Mouse (Mus musculus) spleen, postnatal 14 days (tissue): Measurements from ENCODE around the gene Ppip5k2.

Experiments used
- DNase-seq, 2 experiments: peaks; one replicate each; pipeline ENCODE4 v3.0.0; 2021 to 2022; ENCODE audit warnings: low spot score in 2 of 2

Gene Ppip5k2

GRCm38 (mm10) chr1:97759841-97760240 lies 10.4 kb downstream of the Ppip5k2 start:
- DNase-seq, result no peak

DNA sequence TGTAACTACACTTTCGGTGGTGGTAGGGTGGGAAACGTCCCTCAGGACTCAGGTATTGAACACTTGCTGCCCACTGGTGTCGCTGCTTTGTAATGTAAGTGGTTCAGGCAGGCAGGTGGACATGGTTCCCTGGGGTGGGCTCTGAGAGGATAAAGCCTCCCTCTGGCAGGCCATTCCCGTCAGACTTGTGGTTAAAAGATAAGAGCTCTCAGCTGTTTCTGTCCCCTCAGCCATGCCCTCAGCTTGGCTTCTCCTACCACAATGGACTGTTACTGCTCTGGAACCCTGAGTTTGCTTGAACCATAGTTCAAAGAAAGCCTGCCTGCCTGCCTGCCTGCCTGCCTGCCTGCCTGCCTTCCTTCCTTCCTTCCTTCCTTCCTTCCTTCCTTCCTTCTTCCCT lies 15.8 kb downstream of the Ppip5k2 start:
- no peak for DNase-seq

DNA sequence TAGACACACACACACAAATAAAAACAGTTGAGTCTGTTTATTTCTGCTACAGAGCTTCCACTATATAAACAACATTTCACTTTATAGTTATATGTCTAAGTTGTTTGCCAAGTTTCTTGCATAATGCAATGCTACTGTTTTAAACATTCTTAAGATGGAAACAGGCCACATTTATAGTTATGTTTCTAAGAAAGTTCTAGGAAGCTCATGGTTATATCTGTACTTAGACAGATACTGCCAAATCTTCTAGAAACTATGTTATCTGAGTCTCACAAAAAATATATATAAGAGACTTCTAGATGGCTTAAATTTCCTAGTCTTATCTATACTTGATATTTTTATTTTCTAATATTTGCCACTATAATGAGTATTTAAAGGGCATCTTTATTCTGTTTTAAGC lies 17.0 kb downstream of the Ppip5k2 start:
- no peak for DNase-seq

DNA sequence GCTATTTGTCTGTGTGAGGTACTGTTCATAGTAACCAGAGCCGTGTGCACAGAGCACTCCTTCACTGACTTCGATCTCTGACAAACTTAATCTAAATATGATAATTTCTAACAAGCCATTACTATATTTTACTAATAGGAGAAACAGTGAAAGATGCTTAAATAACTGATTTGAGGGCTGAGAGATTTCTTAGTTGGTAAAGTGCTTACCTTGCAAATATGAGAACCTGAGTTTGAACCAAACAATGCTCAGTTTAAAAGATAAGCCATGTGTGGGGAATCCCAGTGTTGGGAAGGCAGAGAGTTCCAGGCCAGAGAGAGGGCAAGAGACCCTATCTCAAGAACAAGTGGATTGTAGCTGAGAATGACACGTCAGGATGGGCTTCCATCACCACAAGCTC lies 22.0 kb downstream of the Ppip5k2 start:
- DNase-seq, result no peak

DNA sequence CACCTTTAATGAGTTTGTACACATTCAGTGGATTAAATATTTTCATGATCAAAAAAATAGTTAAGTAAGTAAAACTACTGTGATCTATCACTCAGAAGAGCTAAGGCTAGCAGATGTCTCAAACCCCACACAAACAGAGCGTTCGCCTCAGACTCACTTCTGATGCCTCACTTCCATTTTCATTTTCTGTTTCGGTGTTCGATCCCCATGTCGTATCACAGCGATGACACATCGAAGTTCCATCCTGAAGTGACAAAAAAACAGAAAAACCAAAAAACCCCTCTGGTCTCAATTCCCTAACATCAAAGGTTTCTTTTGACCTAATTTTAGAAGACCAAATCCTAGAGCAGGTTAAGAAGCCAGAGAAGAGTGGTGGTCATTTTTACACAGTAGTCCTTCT lies 23.9 kb downstream of the Ppip5k2 start:
- DNase-seq, result no peak

DNA sequence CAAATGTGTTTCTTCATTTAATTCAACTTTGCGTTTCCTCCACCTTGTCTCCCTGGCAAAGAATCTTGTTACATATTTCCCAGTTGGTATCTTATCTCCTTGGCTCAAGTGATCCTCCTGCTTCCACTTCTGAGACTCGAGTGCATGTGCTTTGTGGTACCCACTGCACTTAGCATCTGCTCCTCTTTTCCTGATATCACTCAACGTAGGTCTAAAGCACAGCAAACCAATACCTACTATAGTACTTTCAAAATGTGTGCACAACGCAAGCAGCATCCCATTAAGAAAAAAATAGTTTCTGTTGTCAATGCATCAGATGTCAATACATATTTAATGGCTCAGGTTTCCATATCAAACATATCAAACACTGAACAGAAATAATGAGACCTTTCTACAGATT lies 24.5 kb downstream of the Ppip5k2 start:
- DNase-seq, result no peak

DNA sequence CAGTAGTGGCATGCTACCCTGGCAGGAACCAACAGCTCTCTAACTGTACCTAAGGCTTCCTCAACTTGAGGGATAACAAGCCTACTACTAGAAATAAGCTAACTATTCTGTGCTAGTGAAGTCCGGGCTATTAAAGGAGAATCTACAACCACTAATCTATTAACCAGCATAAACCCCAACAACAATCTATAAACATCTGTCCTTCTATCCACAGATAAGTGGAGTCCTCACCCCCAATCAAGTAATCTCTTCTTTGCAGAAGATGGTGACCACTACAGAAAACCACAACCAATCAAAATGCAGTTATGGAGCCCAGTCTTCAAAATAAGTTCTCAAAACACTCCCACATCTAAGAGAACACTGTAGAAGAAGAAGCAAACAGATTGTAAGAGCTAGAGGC lies 27.1 kb downstream of the Ppip5k2 start:
- no peak for DNase-seq

- DNase-seq, result no peak
Observed at GRCm38 (mm10) chr1:97729339-97729738, 40.9 kb downstream of the Ppip5k2 start.

GRCm38 (mm10) chr1:97726730-97727129 lies 43.5 kb downstream of the Ppip5k2 start:
- DNase-seq, result no peak

DNA sequence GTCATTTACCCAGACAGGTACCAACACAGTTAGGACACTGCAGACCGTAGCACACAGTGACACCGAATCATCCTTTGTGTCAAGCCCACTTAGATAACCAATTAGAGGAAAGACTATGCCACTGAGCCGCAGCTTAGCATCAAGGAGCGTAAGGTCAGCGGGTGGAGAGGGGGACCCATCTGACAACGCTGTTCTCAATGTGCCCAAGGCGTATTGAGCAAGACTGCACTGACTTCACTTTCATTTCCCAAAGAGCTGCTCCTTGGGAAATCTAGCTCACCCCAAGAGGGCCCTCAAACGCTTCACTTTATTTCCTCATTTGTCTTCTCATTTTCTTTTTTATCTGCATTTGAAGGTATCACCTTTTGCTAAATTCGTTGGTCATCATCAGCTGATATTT lies 51.8 kb downstream of the Ppip5k2 start:
- no peak for DNase-seq

- no peak for DNase-seq
Observed at GRCm38 (mm10) chr1:97714334-97714868, 55.8 kb downstream of the Ppip5k2 start.

DNA sequence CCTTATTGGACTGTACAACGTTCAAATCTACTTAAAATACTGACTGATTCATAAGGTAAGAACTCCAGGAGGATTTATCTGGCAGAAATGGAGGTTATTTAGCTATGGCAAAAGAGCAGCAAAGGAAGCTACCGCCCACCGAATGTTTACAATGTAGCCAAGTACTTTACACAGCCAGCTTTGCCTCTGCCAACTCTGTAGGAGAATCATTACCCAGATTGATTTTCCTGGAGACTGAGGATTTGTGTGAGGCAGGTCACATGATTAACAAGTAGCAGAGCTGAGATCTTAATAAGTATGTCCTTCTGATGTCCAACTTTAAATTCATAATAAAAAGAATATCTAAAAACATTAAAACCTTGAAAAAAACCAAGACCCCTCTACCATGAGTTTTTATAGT lies 59.7 kb downstream of the Ppip5k2 start:
- no peak for DNase-seq

DNA sequence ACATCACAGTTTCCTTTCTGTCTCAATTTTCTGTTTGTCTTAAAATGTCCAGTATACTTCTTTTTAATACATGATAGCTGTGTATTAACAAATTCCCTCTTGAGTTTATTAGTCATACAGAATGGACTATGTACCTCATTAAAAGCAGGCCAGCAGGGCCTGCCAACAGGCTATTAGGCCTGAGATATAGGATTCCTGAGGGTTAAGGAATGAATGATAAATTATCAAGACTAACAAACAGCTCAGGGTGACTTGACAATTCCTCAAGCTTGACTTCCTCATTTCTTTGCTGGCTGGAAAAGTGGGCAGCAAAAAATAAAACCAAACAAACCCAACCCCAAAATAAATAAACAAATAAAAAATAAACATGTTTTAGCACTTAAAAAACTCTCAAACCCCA lies 64.8 kb downstream of the Ppip5k2 start:
- no peak for DNase-seq

GRCm38 (mm10) chr1:97704646-97705045 lies 65.6 kb downstream of the Ppip5k2 start:
- DNase-seq, result no peak

DNA sequence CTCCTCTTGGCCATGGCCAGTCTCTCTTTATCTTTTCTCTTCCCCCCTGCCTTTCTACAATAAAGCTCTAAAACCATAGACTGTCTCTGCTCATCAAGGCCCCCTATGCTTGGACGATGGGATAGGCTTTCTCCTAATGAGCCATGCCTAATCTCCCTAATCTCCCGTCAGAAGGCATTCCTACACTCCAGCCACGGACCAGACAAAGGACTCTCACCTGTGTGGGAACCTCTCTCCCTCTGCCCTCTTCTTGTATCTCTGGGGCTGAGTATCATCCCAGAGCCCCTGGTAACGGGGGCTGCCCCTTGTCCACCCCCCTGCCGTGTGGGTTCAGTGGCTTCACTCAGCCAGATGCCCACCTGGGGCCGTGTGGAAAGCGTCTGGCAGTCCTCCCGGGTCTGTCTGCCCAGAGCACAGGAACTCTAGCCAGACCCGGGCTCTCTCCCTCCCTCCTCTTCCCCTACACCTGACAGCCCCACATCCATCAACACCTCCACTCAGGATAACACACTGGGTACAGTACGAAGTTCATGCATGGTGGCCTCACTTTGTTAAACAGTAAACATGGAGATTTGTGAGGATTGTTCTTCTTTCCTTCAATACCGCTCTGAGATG lies 71.1 kb downstream of the Ppip5k2 start:
- DNase-seq, result no peak

DNA sequence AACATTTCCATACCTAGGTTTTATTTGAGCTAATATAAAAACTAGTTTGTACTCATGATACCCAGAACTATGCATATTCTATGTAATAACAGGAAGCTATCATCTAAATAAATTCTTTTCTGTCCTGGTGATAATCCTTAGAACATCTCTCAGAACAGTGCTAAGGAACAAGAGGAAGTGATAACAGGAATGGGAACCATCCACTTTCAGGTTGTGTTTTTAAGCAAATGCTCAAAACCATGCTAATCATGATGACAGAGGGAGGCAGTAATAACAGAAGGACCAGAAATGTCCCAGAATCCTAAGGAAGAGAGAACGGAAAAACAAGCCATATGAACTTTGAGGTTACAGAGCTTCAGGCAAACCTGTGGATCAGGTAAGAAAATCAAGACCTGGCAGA lies 72.9 kb downstream of the Ppip5k2 start:
- no peak for DNase-seq

GRCm38 (mm10) chr1:97693825-97694224 lies 76.4 kb downstream of the Ppip5k2 start:
- DNase-seq, result no peak

- DNase-seq, result peak in 1 of 2 experiments; percentile 50
Observed at GRCm38 (mm10) chr1:97688756-97689155, 81.5 kb downstream of the Ppip5k2 start.

GRCm38 (mm10) chr1:97676526-97677177 lies 93.6 kb downstream of the Ppip5k2 start:
- no peak for DNase-seq

GRCm38 (mm10) chr1:97676115-97676514 lies 94.1 kb downstream of the Ppip5k2 start:
- DNase-seq, result no peak

DNA sequence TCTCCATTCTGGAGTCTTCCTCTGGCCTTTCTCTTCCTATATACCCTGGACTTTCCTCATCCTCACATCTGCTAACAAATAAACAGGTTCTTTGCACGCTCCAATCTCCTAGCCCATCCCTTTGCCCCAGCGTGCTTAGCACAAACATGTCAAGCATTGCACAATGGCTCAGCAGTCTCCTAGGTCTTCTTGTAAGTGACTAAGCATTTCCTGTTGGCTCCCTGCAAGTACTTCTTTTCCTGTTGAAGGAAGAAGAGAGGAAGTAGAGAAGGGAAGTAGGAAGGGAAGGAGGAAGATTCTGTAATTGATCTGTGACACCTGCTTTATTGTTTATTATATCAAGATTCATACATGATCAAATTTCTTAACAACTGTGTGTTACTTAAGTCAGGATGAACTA lies 97.4 kb downstream of the Ppip5k2 start:
- DNase-seq, result no peak

GRCm38 (mm10) chr1:97667288-97667687 lies 102.9 kb downstream of the Ppip5k2 start:
- no peak for DNase-seq

DNA sequence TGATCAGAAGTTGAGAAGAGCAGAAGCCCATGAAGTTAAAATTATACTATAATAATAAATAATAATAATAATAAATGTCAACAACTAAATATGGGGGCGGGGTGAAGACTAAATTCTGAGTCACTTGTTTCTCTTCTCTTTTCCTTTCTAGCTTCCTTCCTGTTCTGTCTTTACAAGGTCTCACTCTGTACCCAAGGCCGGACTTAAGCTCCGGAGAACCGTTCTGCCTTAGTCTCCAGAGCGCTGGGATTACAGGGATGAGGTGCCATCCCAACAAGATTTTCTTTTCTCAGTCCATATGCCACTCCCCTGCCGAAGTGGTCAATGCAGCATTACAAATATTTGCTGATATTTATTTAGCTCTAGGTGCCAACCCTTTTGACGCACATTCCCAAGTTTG lies 107.9 kb downstream of the Ppip5k2 start:
- DNase-seq, result no peak
